Mouse (Mus musculus) cerebellum, adult 9-11 months (tissue): ENCODE measurements around the gene Ptpn3.
A peak's percentile ranks its signal among the peaks of the same experiment; 100 is the strongest.

Source experiments
- DNase-seq: peaks from one replicate; pipeline ENCODE4 v3.0.0; 2022

Gene Ptpn3

DNA sequence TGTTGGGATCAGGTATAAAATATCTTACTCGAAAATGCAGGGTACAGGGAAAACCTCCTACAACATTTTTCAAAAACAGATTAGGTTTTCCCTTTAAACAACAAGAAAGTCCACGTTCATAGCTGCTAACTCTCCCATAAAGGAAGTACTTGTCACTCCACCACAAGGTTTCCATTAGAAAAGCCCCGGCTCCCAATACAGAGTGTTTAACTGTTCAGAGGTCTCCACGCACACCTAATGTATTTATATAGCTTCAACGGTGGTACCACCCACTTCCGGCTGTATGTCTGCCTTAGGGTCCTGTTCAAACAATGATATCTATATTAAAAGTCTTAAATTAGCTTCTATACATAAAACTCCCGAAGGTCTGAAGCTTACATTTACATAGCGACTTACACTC lies 39.2 kb downstream of the Ptpn3 start:
- DNase-seq = no peak

GRCm38 (mm10) chr4:57261813-57262212 lies 39.8 kb downstream of the Ptpn3 start:
- DNase-seq = no peak

- DNase-seq = no peak
Measured at GRCm38 (mm10) chr4:57258159-57259035, 43.2 kb downstream of the Ptpn3 start.

DNA sequence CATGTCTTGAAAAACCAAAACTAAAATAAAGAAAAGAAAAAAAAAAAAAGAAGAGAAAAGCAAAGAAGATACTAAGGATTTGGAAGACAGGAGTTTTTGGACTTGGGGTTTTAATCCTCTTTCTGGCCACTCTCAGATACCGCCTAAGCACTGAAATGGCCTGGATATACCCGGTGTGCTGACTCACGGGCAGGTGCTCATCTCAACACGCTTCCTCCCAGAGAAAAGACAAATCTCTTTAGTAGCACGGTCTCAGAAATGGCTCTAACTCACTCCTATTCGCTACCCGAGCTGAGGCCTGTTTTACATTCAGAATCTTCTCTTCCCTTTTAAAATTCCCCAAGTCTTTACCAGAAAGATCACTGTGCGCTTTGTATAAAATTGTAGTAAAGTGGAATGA lies 44.2 kb downstream of the Ptpn3 start:
- no peak for DNase-seq

DNA sequence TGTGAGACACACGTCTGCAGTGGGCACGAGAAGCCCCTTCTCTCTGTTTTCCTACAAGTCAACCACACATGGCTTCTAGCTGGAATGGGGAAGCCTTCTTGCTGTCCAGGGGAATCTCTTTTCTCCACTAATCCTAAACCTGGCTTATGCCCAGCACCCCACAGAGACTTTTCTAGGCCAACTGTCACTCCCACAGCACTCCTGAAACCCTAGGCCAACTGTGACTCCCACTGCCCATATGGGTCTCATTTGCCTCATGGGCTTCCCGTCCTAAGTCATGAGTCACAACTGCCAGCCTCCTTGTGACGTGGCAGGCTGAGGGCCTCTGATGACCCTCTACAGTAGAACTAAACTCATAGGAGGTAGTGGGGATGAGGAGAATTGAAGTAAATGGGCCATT lies 44.9 kb downstream of the Ptpn3 start:
- DNase-seq = peak; percentile 90

GRCm38 (mm10) chr4:57254412-57254811 lies 47.2 kb downstream of the Ptpn3 start:
- DNase-seq = no peak

DNA sequence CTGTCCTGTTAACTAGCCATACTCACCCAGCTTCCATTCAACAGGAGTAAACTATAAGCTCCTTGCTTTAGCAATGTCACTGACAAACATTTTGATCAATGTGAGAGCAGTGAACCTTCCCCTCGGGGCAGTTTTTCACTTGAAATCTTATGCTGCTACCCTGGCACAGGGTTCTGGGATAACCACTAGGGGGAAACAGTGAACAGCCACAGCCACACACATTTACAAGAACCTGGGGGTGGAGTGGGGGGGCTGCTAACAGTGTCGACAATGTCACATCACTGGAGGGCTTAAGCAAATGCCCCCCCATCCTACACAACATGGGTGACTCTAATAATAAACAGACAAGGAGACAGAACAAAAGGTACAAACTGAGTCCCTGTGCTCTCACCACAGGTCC lies 51.0 kb downstream of the Ptpn3 start:
- DNase-seq = no peak

DNA sequence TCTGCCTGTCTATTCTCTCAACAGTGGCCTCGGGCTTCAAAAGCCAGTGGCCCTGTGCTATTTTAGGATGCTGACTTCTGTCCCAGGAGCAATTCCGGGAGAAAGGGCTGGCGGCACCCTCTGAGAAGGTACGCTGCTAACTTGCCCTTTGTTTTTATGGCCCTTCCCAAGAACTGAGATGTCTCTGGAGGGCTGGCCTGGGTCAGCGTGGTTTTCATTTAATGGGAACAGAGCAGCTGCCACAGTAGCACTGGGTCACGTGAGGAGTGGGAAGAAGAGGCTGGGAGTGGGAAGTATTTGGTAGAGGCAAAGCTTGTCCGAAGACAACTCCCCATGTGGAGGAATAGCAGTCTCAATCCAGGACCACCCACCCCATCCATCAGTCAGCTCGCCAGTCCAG lies 52.5 kb downstream of the Ptpn3 start:
- no peak for DNase-seq

DNA sequence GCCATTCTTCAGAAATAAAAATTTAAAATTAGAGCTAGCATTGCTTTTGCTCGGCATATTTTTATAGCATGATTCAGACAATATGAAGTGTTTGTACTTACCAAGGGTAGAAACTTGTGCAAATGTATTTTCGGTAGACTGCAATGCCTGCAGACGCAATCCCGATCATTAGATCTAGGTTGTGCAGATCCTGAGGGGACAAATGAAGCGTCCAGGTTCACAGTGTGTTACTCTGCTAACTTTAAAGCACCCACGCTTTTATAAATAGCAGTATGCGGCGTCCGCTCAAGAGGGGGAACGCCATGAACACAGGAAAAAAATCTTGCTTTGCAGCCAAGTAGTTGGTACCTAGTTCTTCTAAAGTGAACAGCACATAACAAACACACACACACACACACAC lies 56.8 kb downstream of the Ptpn3 start:
- no peak for DNase-seq

- DNase-seq = no peak
Measured at GRCm38 (mm10) chr4:57243312-57243711, 58.3 kb downstream of the Ptpn3 start.

DNA sequence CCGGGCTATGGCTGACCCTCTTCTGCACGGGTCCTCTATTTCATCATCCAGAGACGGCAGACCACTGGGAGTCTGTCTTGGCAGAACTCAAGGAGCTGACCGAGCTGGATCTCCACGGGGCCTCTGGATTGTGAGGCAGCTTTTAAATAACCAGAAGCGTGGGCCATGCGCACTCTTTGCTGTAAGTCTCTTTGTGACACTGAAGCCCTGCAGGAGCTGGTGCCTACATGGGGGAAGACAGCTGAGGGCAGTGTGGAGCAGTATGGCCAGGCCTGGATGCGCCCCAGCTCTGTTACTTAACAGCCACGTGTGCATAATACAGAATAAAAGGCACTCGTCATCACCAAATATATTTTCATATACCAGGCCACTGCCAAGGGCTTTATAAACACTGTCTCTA lies 60.7 kb downstream of the Ptpn3 start:
- DNase-seq = peak; percentile 42

- DNase-seq = no peak
Measured at GRCm38 (mm10) chr4:57240100-57240499, 61.5 kb downstream of the Ptpn3 start.

DNA sequence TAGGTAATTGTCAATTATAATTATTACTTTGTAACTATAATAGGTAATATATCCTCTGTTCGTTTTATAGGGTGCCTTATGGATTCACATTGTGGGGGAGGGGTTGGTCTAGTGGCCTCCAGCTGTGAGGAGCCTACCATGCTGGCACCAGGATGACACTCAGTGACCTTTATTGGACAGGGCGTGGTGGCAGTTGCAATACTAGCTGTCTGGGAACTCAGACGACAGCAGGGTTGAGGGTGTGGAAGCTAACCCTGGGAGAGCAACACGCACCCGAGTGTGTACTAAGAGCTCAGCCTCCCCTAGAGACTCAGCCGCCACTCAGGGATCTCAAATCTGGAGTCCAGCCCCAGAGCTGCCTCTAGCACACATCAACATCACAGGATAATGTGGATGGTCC lies 62.5 kb downstream of the Ptpn3 start:
- DNase-seq = no peak

- DNase-seq = no peak
Measured at GRCm38 (mm10) chr4:57238118-57238517, 63.5 kb downstream of the Ptpn3 start.

- no peak for DNase-seq
Measured at GRCm38 (mm10) chr4:57236513-57236912, 65.1 kb downstream of the Ptpn3 start.

DNA sequence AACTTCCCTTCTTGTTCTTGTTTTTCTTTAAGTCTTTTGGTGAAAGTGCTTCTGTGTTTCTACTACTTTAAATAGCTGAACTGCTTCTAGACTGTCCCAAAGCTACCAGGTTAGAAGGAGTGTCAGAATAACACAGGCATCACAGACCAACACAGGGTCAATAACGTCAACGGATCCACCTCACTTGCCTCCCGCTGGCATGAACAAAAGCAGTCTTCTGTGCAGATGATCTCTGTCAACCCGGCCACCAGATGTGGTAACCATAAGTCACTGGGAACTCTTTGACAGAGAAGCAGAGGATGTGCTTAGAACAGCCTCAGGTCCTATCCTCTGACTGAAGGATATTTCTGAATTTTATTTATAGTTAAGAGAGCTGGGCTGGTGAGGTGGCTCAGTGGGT lies 65.9 kb downstream of the Ptpn3 start:
- no peak for DNase-seq

- no peak for DNase-seq
Measured at GRCm38 (mm10) chr4:57234348-57234747, 67.3 kb downstream of the Ptpn3 start.

- DNase-seq = no peak
Measured at GRCm38 (mm10) chr4:57232439-57232838, 69.2 kb downstream of the Ptpn3 start.

- no peak for DNase-seq
Measured at GRCm38 (mm10) chr4:57231323-57231722, 70.3 kb downstream of the Ptpn3 start.

GRCm38 (mm10) chr4:57230341-57230740 lies 71.3 kb downstream of the Ptpn3 start:
- DNase-seq = no peak

- DNase-seq = no peak
Measured at GRCm38 (mm10) chr4:57228601-57229520, 72.8 kb downstream of the Ptpn3 start.

- no peak for DNase-seq
Measured at GRCm38 (mm10) chr4:57224776-57225175, 76.9 kb downstream of the Ptpn3 start.

GRCm38 (mm10) chr4:57217746-57218145 lies 83.9 kb downstream of the Ptpn3 start:
- DNase-seq = no peak

DNA sequence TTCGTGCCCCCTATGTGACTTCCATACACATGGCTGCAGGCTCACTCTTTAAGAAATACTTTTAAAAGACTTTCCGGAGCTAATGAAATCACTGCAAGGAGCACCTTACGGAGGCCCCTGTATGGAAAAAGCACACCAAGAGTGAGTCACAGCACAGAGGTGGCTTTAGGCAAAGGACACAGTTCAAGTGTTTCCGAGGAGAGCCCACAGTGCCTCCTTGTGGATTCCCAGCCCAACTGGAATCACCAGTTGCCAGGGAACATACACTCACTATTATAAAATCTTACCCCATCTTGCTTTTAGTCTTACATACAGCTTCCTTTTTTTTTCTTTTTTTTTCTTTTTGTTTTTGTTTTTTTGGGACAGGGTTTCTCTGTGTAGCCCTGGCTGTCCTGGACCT lies 85.1 kb downstream of the Ptpn3 start:
- no peak for DNase-seq
